Mouse (Mus musculus): Measurements from ENCODE around the gene Txnl4b.

The Txnl4b gene

GRCm38 (mm10) chr8:109606725-109607124 is 41.0 kb downstream of the Txnl4b start:
- DNase-seq: no peak

- DNase-seq: no peak
Measured at GRCm38 (mm10) chr8:109607650-109608049, 42.0 kb downstream of the Txnl4b start.

GRCm38 (mm10) chr8:109608271-109609152 is 42.8 kb downstream of the Txnl4b start, which contains the start of gene Dhodh:
Gene Dhodh, minus strand, starts transcription at chr8:109608673.
- DNase-seq: peak; percentile 99

- no peak for DNase-seq
Measured at GRCm38 (mm10) chr8:109609153-109609502, 43.4 kb downstream of the Txnl4b start.

- DNase-seq: peak; percentile 35
Measured at GRCm38 (mm10) chr8:109614243-109615210, 48.8 kb downstream of the Txnl4b start, which contains the start of gene Pkd1l3. Gene Pkd1l3, plus strand, starts transcription at chr8:109614517.

GRCm38 (mm10) chr8:109615569-109615968 is 49.9 kb downstream of the Txnl4b start:
- no peak for DNase-seq

Measured in right cerebral cortex, adult 18-20 months (tissue).